Mouse (Mus musculus) megakaryocyte, embryonic 14.5 days (primary cell): Measurements from ENCODE around the gene Odaph. TPM values are rescaled to one million over a fixed set of nuclear protein-coding genes. Genes with fewer than 3 reads are reported as not detected.

Experiments
- H3K27me3 ChIP-seq: replicated peaks from 2 replicates; pipeline ENCODE3; 2012; ENCODE audit warnings: inconsistent platforms
- H3K36me3 ChIP-seq: replicated peaks from 2 replicates; pipeline ENCODE3; 2012; ENCODE audit warnings: low read length, inconsistent platforms, mixed read lengths
- H3K4me1 ChIP-seq: 2 replicates; pipeline ENCODE4 v1.6.1; 2012; ENCODE audit warnings: inconsistent platforms
- H3K4me3 ChIP-seq: replicated peaks from 2 replicates; pipeline ENCODE3; 2012; ENCODE audit warnings: moderate library complexity, mild to moderate bottlenecking, inconsistent platforms
- H3K9me3 ChIP-seq: 2 replicates; pipeline ENCODE4 v1.6.1; 2012; ENCODE audit warnings: inconsistent platforms
- FLI1 ChIP-seq: IDR thresholded peaks from 2 replicates; pipeline ENCODE4 v1.6.1; 2012; ENCODE audit warnings: low read length, inconsistent platforms, mixed read lengths
- GATA1 ChIP-seq: IDR thresholded peaks from 3 replicates; pipeline ENCODE4 v1.6.1; 2012; ENCODE audit warnings: mixed read lengths, low read length, inconsistent platforms, borderline replicate concordance
- polyA plus RNA-seq: library from polyadenylated mRNA; stranded (reverse); fragments of >175 nt; gene quantifications from 2 replicates; pipeline ENCODE4 v1.2.3, GENCODE M21; 2012; ENCODE audit warnings: low replicate concordance; ENCODE audit not compliant: insufficient read depth

Odaph gene
- polyA plus RNA-seq, 1 experiment, result 0.12 TPM

GRCm38 (mm10) chr5:91962259-91962638 is 25.0 kb upstream of the Odaph start:
- TF ChIP-seq GATA1, result no peak
- no peak for TF ChIP-seq FLI1
- Histone ChIP-seq H3K4me1 (peaks cover 46% of the 10 kb centered on the region), H3K27me3 (no peaks in the 10 kb centered on the region), H3K9me3 (no peaks in the 10 kb centered on the region), H3K4me3 (peak overlapping the region; percentile 99), H3K36me3 (peaks cover 38% of the 10 kb centered on the region)

DNA sequence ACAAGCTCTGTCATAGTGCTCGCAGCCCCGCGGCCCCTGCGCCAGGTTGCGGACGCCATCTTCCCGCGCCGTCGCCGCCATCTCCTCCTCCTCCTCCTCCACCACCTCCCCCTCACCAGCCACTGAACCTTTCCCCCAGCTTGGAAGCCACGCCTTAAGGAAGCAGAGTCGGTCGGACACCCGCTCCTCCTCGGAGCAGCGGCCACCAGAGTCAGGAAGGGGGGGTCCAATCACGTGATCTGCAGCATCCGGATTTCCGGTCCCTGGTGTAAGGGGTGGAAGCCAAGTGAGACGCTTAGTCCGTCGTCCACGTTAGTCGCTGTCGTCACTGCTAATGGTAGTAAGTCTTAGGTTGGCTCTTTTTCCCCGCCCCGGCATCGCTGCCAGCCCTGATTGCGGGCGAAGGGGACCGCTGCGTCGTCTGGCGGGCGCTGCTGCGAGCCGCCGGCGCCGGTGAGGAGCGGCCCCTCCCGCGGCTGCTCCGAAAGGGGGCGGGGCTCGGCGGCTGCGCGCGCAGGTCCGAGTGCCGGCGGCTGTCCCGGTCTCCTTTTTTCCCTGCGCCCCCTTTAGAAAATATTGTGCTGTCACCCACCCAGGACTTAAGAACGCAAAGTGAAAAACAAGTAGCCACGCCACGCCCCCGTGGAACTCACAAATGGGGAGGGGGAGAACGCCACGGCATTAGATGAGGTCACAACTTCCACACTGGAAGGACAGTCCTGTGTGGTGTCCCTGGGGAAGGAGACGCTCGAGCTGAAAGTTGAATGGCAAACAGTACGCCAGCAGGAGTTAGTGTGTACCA is 24.4 kb upstream of the Odaph start, which contains the start of gene Rchy1:
Gene Rchy1, minus strand, starts transcription at position 430 of the 802 bp plus-strand sequence.
- Histone ChIP-seq H3K9me3 (no peaks in the 10 kb centered on the region), H3K4me1 (peaks cover 41% of the 10 kb centered on the region), H3K4me3 (peak within 1 kb of the TSS; percentile 99), H3K36me3 (peaks cover 36% of the 10 kb centered on the region), H3K27me3 (no peaks in the 10 kb centered on the region)
- TF ChIP-seq FLI1 (peak; percentile 94), GATA1 (no peak)

- Histone ChIP-seq H3K36me3 (peaks cover 41% of the 10 kb centered on the region), H3K4me1 (peaks cover 17% of the 10 kb centered on the region), H3K4me3 (no peak overlapping the region), H3K9me3 (peaks cover 4% of the 10 kb centered on the region; the same call in 1 of the 2 replicates), H3K27me3 (no peaks in the 10 kb centered on the region)
- TF ChIP-seq GATA1, result no peak
- no peak for TF ChIP-seq FLI1
Observed at GRCm38 (mm10) chr5:91972046-91972445, 15.2 kb upstream of the Odaph start.

DNA sequence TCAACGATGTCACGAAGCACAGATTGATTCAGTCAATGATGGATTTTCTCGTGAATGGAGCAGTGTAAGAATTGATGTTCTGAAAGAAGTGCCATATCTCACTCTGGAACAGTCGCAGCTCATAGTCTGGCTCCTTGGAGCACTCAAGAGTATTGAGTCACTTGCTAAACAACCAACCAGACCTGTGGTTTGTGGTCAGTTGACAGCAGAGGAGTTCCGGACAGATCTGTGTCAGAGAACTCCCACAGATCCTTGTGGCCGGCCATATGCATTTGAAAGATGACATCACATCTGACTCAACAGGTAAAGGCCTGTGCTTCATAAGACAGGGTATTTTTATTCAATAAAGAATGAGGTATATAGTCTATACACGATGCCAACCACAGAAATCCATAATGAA is 13.3 kb upstream of the Odaph start:
- Histone ChIP-seq H3K4me3 (no peak overlapping the region), H3K27me3 (peaks cover 2% of the 10 kb centered on the region), H3K4me1 (peaks cover 21% of the 10 kb centered on the region), H3K9me3 (peaks cover 4% of the 10 kb centered on the region; the same call in 1 of the 2 replicates), H3K36me3 (peaks cover 25% of the 10 kb centered on the region)
- no peak for TF ChIP-seq FLI1

DNA sequence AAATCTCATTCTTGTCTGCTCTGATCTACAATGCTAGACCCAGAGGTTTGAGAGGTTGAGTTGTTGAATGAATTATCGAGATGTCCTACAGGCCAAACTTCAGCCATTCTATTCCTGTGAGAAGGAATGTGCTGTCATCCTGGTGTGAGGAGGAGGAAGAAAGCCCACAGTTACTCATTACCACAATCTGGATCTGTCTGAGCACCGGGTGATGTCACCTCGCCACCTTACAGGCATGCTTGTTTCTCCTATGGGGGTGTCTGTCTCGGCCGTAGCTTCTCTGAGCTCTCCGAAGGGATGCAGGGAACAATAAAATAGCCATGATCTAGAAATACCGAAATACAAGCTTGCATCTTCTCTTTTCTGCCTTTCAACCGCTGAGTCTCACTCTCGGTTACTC is 11.5 kb upstream of the Odaph start:
- Histone ChIP-seq H3K36me3 (peaks cover 12% of the 10 kb centered on the region), H3K27me3 (peaks cover 3% of the 10 kb centered on the region), H3K4me1 (peaks cover 18% of the 10 kb centered on the region), H3K4me3 (no peak overlapping the region), H3K9me3 (peaks cover 4% of the 10 kb centered on the region; the same call in 1 of the 2 replicates)
- TF ChIP-seq GATA1 (no peak), FLI1 (no peak)

DNA sequence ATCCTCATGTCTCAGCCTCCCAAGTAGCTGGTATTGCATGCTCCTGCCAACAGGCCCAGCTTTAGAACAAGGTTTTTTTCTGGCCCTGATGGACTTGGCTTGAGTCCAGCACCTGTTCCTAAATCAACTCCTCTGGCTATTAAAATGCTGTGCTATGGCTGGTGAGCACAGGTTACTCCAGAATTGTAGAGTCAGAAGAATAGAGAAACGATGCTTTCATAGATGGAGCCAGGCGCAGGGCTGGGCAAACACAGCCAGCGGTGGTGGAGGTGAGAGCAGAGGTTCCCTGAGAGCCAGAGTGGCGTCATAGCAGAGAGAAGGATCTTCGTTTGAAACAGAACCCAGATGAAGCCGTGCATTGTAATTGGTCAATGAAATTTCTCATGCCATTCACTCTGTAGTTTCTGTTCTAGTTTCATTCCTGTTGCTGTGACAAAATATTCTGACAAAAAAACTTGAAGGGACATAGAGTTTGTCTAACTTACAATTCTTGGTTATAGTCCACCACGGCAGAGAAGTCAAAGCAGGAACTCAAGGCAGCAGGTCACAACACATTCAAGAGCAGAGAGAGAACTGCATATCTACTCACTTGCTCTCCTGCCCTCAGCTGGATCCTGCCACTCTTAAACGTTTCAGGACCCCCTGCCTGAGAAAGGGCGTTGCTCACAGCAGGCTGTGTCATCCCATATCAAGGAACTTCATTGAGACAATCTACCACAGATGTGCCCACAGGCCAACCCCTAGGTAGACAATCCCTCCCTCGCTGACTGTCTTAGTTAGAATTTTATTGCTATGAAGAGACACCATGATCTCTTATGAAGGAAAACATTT is 10.5 kb upstream of the Odaph start:
- H3K4me3 ChIP-seq, result no peak overlapping the region
- peaks cover 5% of the 10 kb centered on the region for H3K36me3 ChIP-seq
- H3K9me3 ChIP-seq, result peaks cover 4% of the 10 kb centered on the region; the same call in 1 of the 2 replicates
- peaks cover 18% of the 10 kb centered on the region for H3K4me1 ChIP-seq
- peaks cover 3% of the 10 kb centered on the region for H3K27me3 ChIP-seq
- no peak for TF ChIP-seq GATA1
- TF ChIP-seq FLI1, result no peak

DNA sequence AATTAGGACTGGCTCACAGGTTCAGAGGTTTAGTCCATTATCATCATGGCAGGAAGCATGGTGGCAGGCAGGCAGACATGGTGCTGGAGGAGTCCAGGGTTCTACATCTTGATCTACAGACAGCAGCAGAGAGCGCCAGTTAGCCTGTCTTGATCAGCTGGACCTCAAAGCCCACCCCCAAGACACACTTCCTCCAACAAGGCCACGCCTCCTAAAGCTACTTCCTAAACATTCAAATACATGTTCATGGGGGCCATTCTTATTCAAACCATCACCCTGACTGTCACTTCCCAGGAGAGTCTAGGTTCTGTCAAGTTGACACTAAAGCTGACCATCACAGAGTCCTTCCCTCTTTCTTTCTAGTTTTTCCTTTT is 9.9 kb upstream of the Odaph start:
- Histone ChIP-seq H3K27me3 (peaks cover 3% of the 10 kb centered on the region), H3K4me1 (peaks cover 18% of the 10 kb centered on the region), H3K36me3 (peaks cover 1% of the 10 kb centered on the region), H3K9me3 (peaks cover 4% of the 10 kb centered on the region; the same call in 1 of the 2 replicates), H3K4me3 (no peak overlapping the region)
- TF ChIP-seq GATA1 (no peak), FLI1 (no peak)

GRCm38 (mm10) chr5:91981176-91981840 is 6.0 kb upstream of the Odaph start:
- Histone ChIP-seq H3K36me3 (no peaks in the 10 kb centered on the region), H3K4me1 (peaks cover 12% of the 10 kb centered on the region)
- TF ChIP-seq FLI1 (no peak), GATA1 (no peak)

GRCm38 (mm10) chr5:91983490-91983889 is 3.8 kb upstream of the Odaph start:
- Histone ChIP-seq H3K4me1 (peaks cover 5% of the 10 kb centered on the region; the same call in 1 of the 2 replicates), H3K36me3 (no peaks in the 10 kb centered on the region), H3K9me3 (no peaks in the 10 kb centered on the region), H3K27me3 (peaks cover 3% of the 10 kb centered on the region), H3K4me3 (no peak overlapping the region)
- no peak for TF ChIP-seq FLI1
- no peak for TF ChIP-seq GATA1

More at GRCm38 (mm10) chr5:91981176-91981840, 6.0 kb upstream of the Odaph start:
- Histone ChIP-seq H3K27me3 (peaks cover 3% of the 10 kb centered on the region), H3K4me3 (no peak overlapping the region), H3K9me3 (no peaks in the 10 kb centered on the region)
